Mouse (Mus musculus): ENCODE results near the gene Opalin. TPM values are rescaled to one million over a fixed set of nuclear protein-coding genes. Genes with fewer than 3 reads are reported as not detected.

Gene Opalin
- total and polyA plus RNA-seq, 3 experiments, result 0.27 TPM; not detected in 2

DNA sequence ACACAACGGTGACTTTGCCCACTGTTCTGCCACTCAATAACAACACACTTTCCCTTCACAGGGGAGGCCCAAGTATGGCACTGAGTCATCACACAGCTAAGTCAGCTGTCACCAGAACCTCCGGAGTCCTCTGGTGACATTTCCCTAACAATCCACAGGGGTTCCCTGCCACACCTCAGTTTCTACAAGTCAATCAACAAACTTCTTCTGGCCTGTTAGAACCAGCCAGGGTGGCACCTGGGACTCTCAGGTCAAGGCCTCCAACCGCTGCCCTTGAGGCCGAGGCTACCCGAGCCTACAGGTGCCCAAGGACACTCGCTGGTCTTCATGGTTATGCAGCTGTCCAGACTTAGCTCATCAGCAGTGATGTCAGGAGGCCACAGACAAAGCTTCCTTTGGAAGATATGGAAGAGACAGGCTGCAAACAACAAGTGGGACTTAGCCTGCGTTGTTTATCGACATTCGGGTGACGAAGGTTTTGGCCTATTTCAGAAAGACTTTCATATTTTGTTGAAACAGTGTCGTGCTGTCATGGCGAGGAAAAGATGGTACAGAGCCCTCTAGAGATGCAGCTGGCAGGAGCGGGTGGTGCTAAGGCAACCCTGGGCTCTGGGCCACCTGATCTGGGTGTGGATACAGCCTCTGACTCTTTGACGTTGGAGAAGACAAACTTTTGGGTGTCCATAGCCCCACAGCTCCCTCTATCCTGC lies 3.0 kb downstream of the Opalin start:
- H3K36me3 ChIP-seq (replicated peaks), result no peaks in the 10 kb centered on the region
- H3K4me3 ChIP-seq (ENCODE audit: low read depth, low read length), result no peak overlapping the region
- no peaks in the 10 kb centered on the region for H3K4me1 ChIP-seq (ENCODE audit: insufficient read depth, low read depth, low read length)
- H3K27me3 ChIP-seq (ENCODE audit: insufficient read depth, low read length), result peaks cover 2% of the 10 kb centered on the region
- ATAC-seq (ENCODE audit: extremely low read depth, insufficient number of reproducible peaks, low FRiP score, poor library complexity, severe bottlenecking) (no peak), DNase-seq (ENCODE audit: low spot score) (no peak)
- TF ChIP-seq TAL1 (conservative IDR thresholded peaks at IDR 0.05; ENCODE audit: low read depth, low read length) (no peak), CTCF (IDR thresholded peaks at IDR 0.05; ENCODE audit: low read depth, low read length) (no peak), GATA2 (IDR thresholded peaks at IDR 0.05; ENCODE audit: borderline replicate concordance, low read depth, low read length) (no peak), GATA1 (IDR thresholded peaks at IDR 0.05; ENCODE audit: borderline replicate concordance, low read length) (no peak), POLR2AphosphoS5 (IDR thresholded peaks at IDR 0.05; ENCODE audit: insufficient replicate concordance, low read depth, low read length) (no peak)
- H3K9me3 ChIP-seq (replicated peaks), result no peaks in the 10 kb centered on the region

DNA sequence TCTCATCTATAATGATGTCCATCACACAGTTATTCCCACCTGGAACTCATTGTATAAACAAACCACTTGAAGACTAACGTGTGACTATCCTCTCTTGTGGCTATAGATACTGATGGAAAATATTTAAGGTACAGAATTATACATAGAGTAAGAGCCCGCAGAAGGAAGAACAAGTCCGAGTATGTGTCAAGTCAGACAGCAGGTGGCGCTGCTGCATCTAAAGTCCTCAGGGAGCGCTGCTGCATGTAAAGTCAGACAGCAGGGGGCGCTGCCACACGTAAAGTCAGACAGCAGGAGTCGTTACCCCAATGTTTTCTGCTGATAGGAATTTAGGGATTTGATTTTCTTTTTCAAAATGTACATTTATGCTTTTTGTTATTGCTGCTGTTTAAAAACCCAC lies 5.4 kb downstream of the Opalin start:
- Histone ChIP-seq H3K27me3 (ENCODE audit: insufficient read depth, low read length) (peaks cover 3% of the 10 kb centered on the region), H3K9me3 (replicated peaks) (no peaks in the 10 kb centered on the region), H3K4me1 (ENCODE audit: insufficient read depth, low read depth, low read length) (no peaks in the 10 kb centered on the region), H3K36me3 (replicated peaks) (no peaks in the 10 kb centered on the region), H3K4me3 (ENCODE audit: low read depth, low read length) (no peak overlapping the region)
- ATAC-seq (ENCODE audit: extremely low read depth, insufficient number of reproducible peaks, low FRiP score, poor library complexity, severe bottlenecking), result 0 out of 2 replicates have a peak, but pooled peaks have one; percentile 4
- peak; percentile 47 for DNase-seq (ENCODE audit: low spot score)
- TF ChIP-seq CTCF (IDR thresholded peaks at IDR 0.05; ENCODE audit: low read depth, low read length) (peak; percentile 94), GATA2 (IDR thresholded peaks at IDR 0.05; ENCODE audit: borderline replicate concordance, low read depth, low read length) (no peak)

DNA sequence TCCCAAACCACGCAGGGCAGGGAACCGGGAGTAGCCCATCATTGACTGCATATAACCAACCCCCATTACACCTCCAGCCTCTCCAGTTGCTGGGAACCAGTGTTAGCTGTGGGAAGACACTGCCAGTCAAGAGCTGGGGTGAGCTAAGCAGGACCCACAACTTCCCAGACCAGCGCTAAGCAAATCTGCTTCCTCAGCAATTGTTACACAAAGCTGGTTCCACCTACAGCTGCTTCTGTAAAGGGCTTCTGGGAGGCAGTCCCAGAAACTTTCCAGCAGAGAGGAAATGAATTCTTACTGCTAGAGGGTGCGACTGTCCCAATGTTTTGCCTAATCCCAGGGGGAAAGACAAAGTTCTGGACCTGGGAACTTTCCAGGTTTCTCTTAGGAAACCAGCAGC lies 22.2 kb downstream of the Opalin start:
- TF ChIP-seq CTCF (IDR thresholded peaks at IDR 0.05; ENCODE audit: low read depth, low read length) (no peak), POLR2AphosphoS5 (IDR thresholded peaks at IDR 0.05; ENCODE audit: insufficient replicate concordance, low read depth, low read length) (no peak), GATA1 (IDR thresholded peaks at IDR 0.05; ENCODE audit: borderline replicate concordance, low read length) (no peak), TAL1 (conservative IDR thresholded peaks at IDR 0.05; ENCODE audit: low read depth, low read length) (no peak), GATA2 (IDR thresholded peaks at IDR 0.05; ENCODE audit: borderline replicate concordance, low read depth, low read length) (no peak)
- Histone ChIP-seq H3K9me3 (replicated peaks) (no peaks in the 10 kb centered on the region), H3K36me3 (replicated peaks) (no peaks in the 10 kb centered on the region), H3K4me3 (ENCODE audit: low read depth, low read length) (no peak overlapping the region), H3K4me1 (ENCODE audit: insufficient read depth, low read depth, low read length) (no peaks in the 10 kb centered on the region), H3K27me3 (ENCODE audit: insufficient read depth, low read length) (peaks cover 2% of the 10 kb centered on the region; the same call in 1 of the 2 replicates)
- DNase-seq (ENCODE audit: low spot score) (no peak), ATAC-seq (ENCODE audit: extremely low read depth, insufficient number of reproducible peaks, low FRiP score, poor library complexity, severe bottlenecking) (no peak)

DNA sequence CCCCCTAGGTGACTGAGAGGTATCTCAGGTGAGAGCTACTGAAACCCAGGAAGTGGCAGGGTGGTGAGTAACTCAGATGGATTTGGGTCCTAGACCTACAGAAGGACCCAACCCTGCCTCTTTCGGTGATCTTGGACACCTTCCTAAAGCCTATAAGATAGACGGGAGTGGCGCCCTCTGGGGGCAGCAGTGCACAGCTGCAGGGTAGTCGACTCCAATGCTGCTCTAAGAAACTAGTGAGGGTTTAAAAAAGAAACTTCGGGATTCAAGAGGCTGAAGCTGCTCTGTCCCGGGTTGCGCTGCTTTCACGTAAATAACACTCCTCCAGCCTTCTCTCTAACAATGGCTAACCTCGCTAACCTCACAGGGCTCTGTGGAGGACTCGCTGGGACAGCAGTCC lies 23.4 kb downstream of the Opalin start:
- DNase-seq (ENCODE audit: low spot score), result peak; percentile 19

DNA sequence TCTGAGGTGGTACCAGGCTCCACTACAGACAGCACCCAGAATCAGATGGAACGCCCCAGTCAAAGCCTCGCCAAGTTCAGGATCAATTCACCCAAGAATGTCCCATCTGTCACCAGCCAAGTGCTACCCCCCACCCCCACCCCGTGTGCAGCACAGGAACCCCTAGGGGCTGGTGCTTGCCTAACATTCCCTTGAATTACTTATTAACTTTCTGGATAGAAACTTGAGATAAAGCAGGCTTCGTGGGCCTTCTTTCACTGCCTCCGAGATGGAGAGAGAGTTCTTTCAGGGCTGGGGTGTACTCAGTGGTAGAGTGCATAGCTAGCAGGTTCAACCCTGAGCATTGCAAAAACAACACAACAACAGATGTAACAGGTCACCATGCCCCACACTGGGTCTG lies 24.7 kb downstream of the Opalin start:
- Histone ChIP-seq H3K27me3 (ENCODE audit: insufficient read depth, low read length) (peaks cover 2% of the 10 kb centered on the region; the same call in 1 of the 2 replicates), H3K4me1 (ENCODE audit: insufficient read depth, low read depth, low read length) (no peaks in the 10 kb centered on the region), H3K9me3 (replicated peaks) (no peaks in the 10 kb centered on the region), H3K4me3 (ENCODE audit: low read depth, low read length) (no peak overlapping the region), H3K36me3 (replicated peaks) (no peaks in the 10 kb centered on the region)
- TF ChIP-seq CTCF (IDR thresholded peaks at IDR 0.05; ENCODE audit: low read depth, low read length) (no peak), POLR2AphosphoS5 (IDR thresholded peaks at IDR 0.05; ENCODE audit: insufficient replicate concordance, low read depth, low read length) (no peak), TAL1 (conservative IDR thresholded peaks at IDR 0.05; ENCODE audit: low read depth, low read length) (no peak), GATA1 (IDR thresholded peaks at IDR 0.05; ENCODE audit: borderline replicate concordance, low read length) (no peak)
- ATAC-seq (ENCODE audit: extremely low read depth, insufficient number of reproducible peaks, low FRiP score, poor library complexity, severe bottlenecking) (no peak), DNase-seq (ENCODE audit: low spot score) (no peak)

More for the DNA sequence above, 23.4 kb downstream of the Opalin start:
- Histone ChIP-seq H3K27me3 (ENCODE audit: insufficient read depth, low read length) (peaks cover 2% of the 10 kb centered on the region; the same call in 1 of the 2 replicates), H3K4me1 (ENCODE audit: insufficient read depth, low read depth, low read length) (no peaks in the 10 kb centered on the region), H3K4me3 (ENCODE audit: low read depth, low read length) (no peak overlapping the region), H3K36me3 (replicated peaks) (no peaks in the 10 kb centered on the region), H3K9me3 (replicated peaks) (no peaks in the 10 kb centered on the region)
- ATAC-seq (ENCODE audit: extremely low read depth, insufficient number of reproducible peaks, low FRiP score, poor library complexity, severe bottlenecking), result no peak
- peak; percentile 33; the same call in 1 of the 2 replicates for TF ChIP-seq CTCF (IDR thresholded peaks at IDR 0.05; ENCODE audit: low read depth, low read length)
- no peak for TF ChIP-seq GATA1 (IDR thresholded peaks at IDR 0.05; ENCODE audit: borderline replicate concordance, low read length)
- TF ChIP-seq POLR2AphosphoS5 (IDR thresholded peaks at IDR 0.05; ENCODE audit: insufficient replicate concordance, low read depth, low read length), result no peak

DNA sequence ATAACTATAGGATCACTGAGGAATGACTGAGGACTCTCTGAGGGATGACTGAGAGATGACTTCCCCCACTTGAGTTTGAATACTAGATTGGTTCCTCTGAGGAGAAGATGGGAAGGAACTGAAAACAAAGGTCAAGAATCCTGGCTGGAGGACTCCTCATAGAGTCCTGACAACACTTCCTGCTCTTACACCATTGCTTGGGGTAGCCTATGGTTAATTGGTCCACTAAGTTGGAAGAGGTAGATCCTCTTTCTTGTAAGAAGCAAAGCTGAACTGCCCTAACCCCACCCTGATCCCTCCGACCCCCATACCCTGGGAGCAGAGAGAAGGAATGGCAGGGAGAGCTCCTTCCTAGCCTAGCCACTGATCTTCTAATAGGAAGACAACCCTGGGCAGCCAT lies 25.2 kb downstream of the Opalin start:
- DNase-seq (ENCODE audit: low spot score) (no peak), ATAC-seq (ENCODE audit: extremely low read depth, insufficient number of reproducible peaks, low FRiP score, poor library complexity, severe bottlenecking) (no peak)
- H3K4me3 ChIP-seq (ENCODE audit: low read depth, low read length), result no peak overlapping the region
- H3K27me3 ChIP-seq (ENCODE audit: insufficient read depth, low read length), result peaks cover 2% of the 10 kb centered on the region; the same call in 1 of the 2 replicates
- no peaks in the 10 kb centered on the region for H3K9me3 ChIP-seq (replicated peaks)
- no peaks in the 10 kb centered on the region for H3K4me1 ChIP-seq (ENCODE audit: insufficient read depth, low read depth, low read length)
- no peaks in the 10 kb centered on the region for H3K36me3 ChIP-seq (replicated peaks)
- TF ChIP-seq GATA2 (IDR thresholded peaks at IDR 0.05; ENCODE audit: borderline replicate concordance, low read depth, low read length), result no peak
- TF ChIP-seq GATA1 (IDR thresholded peaks at IDR 0.05; ENCODE audit: borderline replicate concordance, low read length), result no peak

DNA sequence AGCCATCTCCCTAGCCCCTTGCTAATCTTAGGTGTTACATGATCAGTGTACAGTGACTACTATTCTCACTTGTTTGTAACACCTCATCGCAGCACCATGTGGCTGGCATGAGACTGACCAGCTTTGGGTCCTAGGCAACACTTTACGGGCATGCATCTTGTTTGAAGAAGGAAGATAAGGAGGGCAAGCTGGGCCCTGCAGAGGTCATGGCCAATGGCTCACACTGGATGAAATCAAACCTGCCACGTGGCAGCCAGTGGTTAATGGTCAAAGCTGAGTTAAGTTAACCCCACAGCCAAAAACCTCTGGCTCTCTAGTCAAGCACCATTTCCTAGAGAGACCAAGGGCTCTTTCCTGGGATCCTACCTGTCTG lies 28.7 kb downstream of the Opalin start:
- ATAC-seq (ENCODE audit: extremely low read depth, insufficient number of reproducible peaks, low FRiP score, poor library complexity, severe bottlenecking), result no peak
- peaks cover 2% of the 10 kb centered on the region; the same call in 1 of the 2 replicates for H3K27me3 ChIP-seq (ENCODE audit: insufficient read depth, low read length)
- no peak for DNase-seq (ENCODE audit: low spot score)
- H3K4me1 ChIP-seq (ENCODE audit: insufficient read depth, low read depth, low read length), result no peaks in the 10 kb centered on the region
- H3K4me3 ChIP-seq (ENCODE audit: low read depth, low read length), result no peak overlapping the region
- TF ChIP-seq GATA1 (IDR thresholded peaks at IDR 0.05; ENCODE audit: borderline replicate concordance, low read length) (no peak), TAL1 (conservative IDR thresholded peaks at IDR 0.05; ENCODE audit: low read depth, low read length) (no peak), GATA2 (IDR thresholded peaks at IDR 0.05; ENCODE audit: borderline replicate concordance, low read depth, low read length) (no peak), POLR2AphosphoS5 (IDR thresholded peaks at IDR 0.05; ENCODE audit: insufficient replicate concordance, low read depth, low read length) (no peak), CTCF (IDR thresholded peaks at IDR 0.05; ENCODE audit: low read depth, low read length) (no peak)
- no peaks in the 10 kb centered on the region for H3K36me3 ChIP-seq (replicated peaks)
- H3K9me3 ChIP-seq (replicated peaks), result no peaks in the 10 kb centered on the region

Data from G1E (cell line).